Mouse (Mus musculus): ENCODE results near the gene Stat5a.

DNA sequence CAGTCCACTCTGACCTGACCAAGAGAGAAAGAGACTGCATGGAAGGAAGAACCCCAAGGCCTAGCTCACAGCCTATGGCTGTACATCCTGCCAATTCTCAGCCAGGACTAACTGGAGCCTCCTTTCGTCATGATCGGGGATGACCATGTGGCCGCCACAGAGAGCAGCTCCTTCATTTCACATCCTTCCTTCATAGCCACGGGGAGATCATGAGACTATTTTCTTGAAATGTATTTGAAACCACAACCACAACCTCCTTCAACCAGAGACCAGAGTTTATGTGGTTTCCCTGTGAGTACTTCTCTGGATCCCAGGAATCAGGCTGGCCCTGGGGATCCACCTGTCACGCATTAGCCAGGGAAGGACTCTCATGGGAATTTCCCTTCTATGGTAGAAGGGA is 6.1 kb upstream of the Stat5a start:
- TF ChIP-seq CTCF (IDR thresholded peaks at IDR 0.05; ENCODE audit: borderline replicate concordance, control insufficient read depth, extremely low read depth, insufficient read depth, low read length, poor library complexity) (no peak), POLR2A (IDR thresholded peaks at IDR 0.05; ENCODE audit: control insufficient read depth, extremely low read depth, insufficient read depth, low read length, poor library complexity) (no peak)
